30 mouse cellular contexts compared by ENCODE assay signal in the genomic region with DNA sequence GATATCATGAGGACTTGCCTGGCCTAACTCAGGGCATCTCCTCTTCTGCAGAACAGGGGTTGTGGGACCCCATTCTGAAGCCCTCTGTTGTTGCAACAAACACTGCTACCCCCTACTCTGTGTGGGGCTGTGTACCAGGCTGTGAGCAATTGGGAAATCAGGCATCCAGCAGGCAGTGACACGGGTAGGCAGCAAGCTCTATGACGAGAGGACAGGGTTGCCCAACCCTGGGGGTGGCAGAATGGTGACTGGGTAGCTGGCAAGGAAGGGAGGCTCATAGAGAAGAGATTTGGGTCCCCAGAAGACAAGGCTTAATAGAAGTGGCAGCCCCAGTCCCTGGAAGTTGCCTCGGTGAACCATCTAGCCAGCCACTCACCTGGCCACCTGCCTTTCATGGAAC. TPM values are rescaled to one million over a fixed set of nuclear protein-coding genes. Genes with fewer than 3 reads are reported as not detected.
DNase-seq lines count a peak whose midpoint lies in the region; ATAC-seq and TF ChIP-seq lines count a peak whose summit lies in the region.
"Had no signal": no experiment of that assay in that cellular context is flagged by ENCODE, and none has a peak within 500 bp of the region (broad histone marks: within the 10 kb centered on the region; RNA-seq: fewer than 3 reads in every experiment).

No protein-coding gene starts in this region.

- WGBS in kidney, adult 2 months = 68% methylated on average over 3 of the region's 3 CpGs
- WGBS in midbrain, embryonic 10.5 days = 87% methylated on average over 3 of the region's 3 CpGs
- 75% methylated on average over 3 of the region's 3 CpGs for WGBS in midbrain, embryonic 16.5 days

- H3K4me2 ChIP-seq in midbrain, embryonic 16.5 days (ENCODE audit: low read length) = no peak overlapping the region
- H3K4me2 ChIP-seq: embryonic facial prominence, embryonic 13.5 days; forebrain, embryonic 12.5 days; forebrain, embryonic 15.5 days; heart, embryonic 15.5 days; hindbrain, embryonic 14.5 days had no signal

- H3K9me3 ChIP-seq in midbrain, embryonic 10.5 days (replicated peaks) = no peaks in the 10 kb centered on the region
- H3K9me3 ChIP-seq in midbrain, embryonic 16.5 days (replicated peaks; ENCODE audit: control insufficient read depth, low read length, poor library complexity, severe bottlenecking) = no peaks in the 10 kb centered on the region
- H3K9me3 ChIP-seq: embryonic facial prominence, embryonic 10.5 days; embryonic facial prominence, embryonic 13.5 days; forebrain, embryonic 12.5 days; forebrain, embryonic 15.5 days; heart, embryonic 12.5 days; heart, embryonic 15.5 days; hindbrain, embryonic 10.5 days had no signal

- peaks cover 40% of the 10 kb centered on the region for H3K4me1 ChIP-seq in kidney, adult 2 months (ENCODE audit: control insufficient read depth, insufficient read depth, low read length)
- no peaks in the 10 kb centered on the region; the same call in 1 of the 2 replicates for H3K4me1 ChIP-seq in midbrain, embryonic 10.5 days
- H3K4me1 ChIP-seq in midbrain, embryonic 16.5 days (ENCODE audit: control insufficient read depth, insufficient read depth, low read length) = no peaks in the 10 kb centered on the region
- H3K4me1 ChIP-seq: forebrain, embryonic 12.5 days; forebrain, embryonic 15.5 days had no signal

- peaks cover 1% of the 10 kb centered on the region; the same call in 1 of the 2 replicates for H3K36me3 ChIP-seq in kidney, adult 2 months (ENCODE audit: control insufficient read depth, insufficient read depth, low read length)
- no peaks in the 10 kb centered on the region for H3K36me3 ChIP-seq in midbrain, embryonic 10.5 days
- no peaks in the 10 kb centered on the region for H3K36me3 ChIP-seq in midbrain, embryonic 16.5 days (ENCODE audit: control insufficient read depth, insufficient read depth, low read length)
- H3K36me3 ChIP-seq: embryonic facial prominence, embryonic 10.5 days; embryonic facial prominence, embryonic 13.5 days; forebrain, embryonic 12.5 days; forebrain, embryonic 15.5 days; heart, embryonic 12.5 days; heart, embryonic 15.5 days; hindbrain, embryonic 10.5 days had no signal

- no peak overlapping the region for H3K9ac ChIP-seq in midbrain, embryonic 16.5 days (ENCODE audit: low read depth, low read length)
- H3K9ac ChIP-seq: embryonic facial prominence, embryonic 13.5 days; forebrain, embryonic 12.5 days; forebrain, embryonic 15.5 days; heart, embryonic 12.5 days; heart, embryonic 15.5 days; hindbrain, embryonic 14.5 days had no signal

- no peak for ATAC-seq in midbrain, embryonic 16.5 days
- ATAC-seq in granulocyte monocyte progenitor cell, adult 5-6 weeks (replicated peaks; ENCODE audit: poor library complexity, severe bottlenecking) = peak; percentile 42
- ATAC-seq: CD4-positive, CD25-positive, alpha-beta regulatory T cell, adult 4 months; forebrain, embryonic 15.5 days; hindbrain, postnatal 0 days had no signal

- no peak for TF ChIP-seq CTCF in kidney, adult 2 months (conservative IDR thresholded peaks at IDR 0.05; ENCODE audit: insufficient read depth, insufficient read length, low read depth, low read length)

- no peak for TF ChIP-seq POLR2A in kidney, adult 2 months (IDR thresholded peaks at IDR 0.05; ENCODE audit: low read depth, low read length)

- peak overlapping the region; percentile 21; the same call in 1 of the 2 replicates for H3K27ac ChIP-seq in kidney, adult 2 months (ENCODE audit: insufficient read depth, low read depth, low read length)
- 0 out of 2 replicates have a peak overlapping the region, but pooled peaks have one; percentile 23 for H3K27ac ChIP-seq in midbrain, embryonic 10.5 days (replicated peaks)
- H3K27ac ChIP-seq in midbrain, embryonic 16.5 days (ENCODE audit: low read length) = no peak overlapping the region
- H3K27ac ChIP-seq: embryonic facial prominence, embryonic 10.5 days; embryonic facial prominence, embryonic 13.5 days; forebrain, embryonic 12.5 days; forebrain, embryonic 15.5 days; heart, embryonic 15.5 days; hindbrain, embryonic 10.5 days; hindbrain, embryonic 14.5 days; hindbrain, postnatal 0 days had no signal

- H3K4me3 ChIP-seq in kidney, adult 2 months (ENCODE audit: insufficient read depth, low read depth, low read length) = no peak overlapping the region
- no peak overlapping the region for H3K4me3 ChIP-seq in midbrain, embryonic 10.5 days
- H3K4me3 ChIP-seq in midbrain, embryonic 16.5 days (ENCODE audit: low read depth, low read length) = no peak overlapping the region
- H3K4me3 ChIP-seq: embryonic facial prominence, embryonic 10.5 days; embryonic facial prominence, embryonic 13.5 days; erythroblast, embryonic 14.5 days; forebrain, embryonic 12.5 days; forebrain, embryonic 15.5 days; heart, embryonic 12.5 days; heart, embryonic 15.5 days; hindbrain, embryonic 10.5 days had no signal

- no peak for DNase-seq in kidney, adult 2 months
- DNase-seq in kidney, adult 11 months = no peak
- no peak for DNase-seq in midbrain, embryonic 10.5 days (ENCODE audit: low spot score)
- no peak for DNase-seq in layer of hippocampus, adult 8-10 months (ENCODE audit: low spot score in 2 of 2)
- no peak for DNase-seq in thymus, postnatal 25 days
- DNase-seq: adrenal gland, adult 8-10 months; adrenal gland, postnatal 36 days; cerebellum, adult 11-12 months; cerebellum, adult 8-10 months; cerebellum, postnatal 10 days; cerebellum, postnatal 36 days; embryo, embryonic 11 days; gastrocnemius, postnatal 10 days; heart, adult 18-20 months; heart, postnatal 10 days; heart, postnatal 36 days had no signal

- no peaks in the 10 kb centered on the region for H3K27me3 ChIP-seq in kidney, adult 2 months (replicated peaks; ENCODE audit: control insufficient read depth, insufficient read depth, low read length)
- H3K27me3 ChIP-seq in midbrain, embryonic 10.5 days (ENCODE audit: low read depth, poor library complexity, severe bottlenecking) = no peaks in the 10 kb centered on the region
- H3K27me3 ChIP-seq in midbrain, embryonic 16.5 days (ENCODE audit: control insufficient read depth, insufficient read depth, low read depth, low read length) = no peaks in the 10 kb centered on the region
- H3K27me3 ChIP-seq: embryonic facial prominence, embryonic 13.5 days; forebrain, embryonic 12.5 days; forebrain, embryonic 15.5 days; heart, embryonic 12.5 days; heart, embryonic 15.5 days had no signal

RNA-seq across cellular contexts. Expression of gene Sh3tc1, which starts 13.9 kb away (rescaled TPM):
- polyA plus RNA-seq in kidney, adult 2 months (2012; rRNA removed) = 35.1 and 40.1 TPM in 2 replicates
- 3.6 and 3.8 TPM in 2 replicates for polyA plus RNA-seq in midbrain, embryonic 10.5 days (2016; fragmentation: Nextera tagmentation; extraction: Ambion mirVana)
- polyA plus RNA-seq in midbrain, embryonic 16.5 days (2015; fragmentation: Nextera tagmentation; extraction: Ambion mirVana) = 1.8 and 3.2 TPM in 2 replicates
- 3.9 and 26.5 TPM in 2 replicates for total RNA-seq in granulocyte monocyte progenitor cell, adult 5-6 weeks (2014; fragmentation: Nextera tagmentation)
- 3.9 and 5.1 TPM in 2 replicates for total RNA-seq in granulocyte monocyte progenitor cell, adult 5-6 weeks (2017)
- total RNA-seq in layer of hippocampus, adult 8-10 months (2022) = 1 to 10 TPM; 1.9 to 3.8 (median 3.1) TPM
- total RNA-seq: MEL had no signal

RNA-seq across cellular contexts. Expression of gene Ablim2, which starts 31.8 kb away (rescaled TPM):
- polyA plus RNA-seq in kidney, adult 2 months (2012; rRNA removed) = 5.8 and 7.5 TPM in 2 replicates
- 0.62 and 0.84 TPM in 2 replicates for polyA plus RNA-seq in midbrain, embryonic 10.5 days (2016; fragmentation: Nextera tagmentation; extraction: Ambion mirVana)
- 29.4 and 36.2 TPM in 2 replicates for polyA plus RNA-seq in midbrain, embryonic 16.5 days (2015; fragmentation: Nextera tagmentation; extraction: Ambion mirVana)
- 1.6 TPM in 1 of 2 replicates, not detected in the other for total RNA-seq in granulocyte monocyte progenitor cell, adult 5-6 weeks (2014; fragmentation: Nextera tagmentation)
- 0.22 TPM in 1 of 2 replicates, not detected in the other for total RNA-seq in granulocyte monocyte progenitor cell, adult 5-6 weeks (2017)
- total RNA-seq in layer of hippocampus, adult 8-10 months (2022) = 100 to 1,000 TPM; 114 to 158 (median 135) TPM
- total RNA-seq: MEL had no signal
- polyA plus RNA-seq: erythroblast, embryonic 14.5 days had no signal

RNA-seq across cellular contexts. Expression of gene Htra3, which starts 46.3 kb away (rescaled TPM):
- polyA plus RNA-seq in kidney, adult 2 months (2012; rRNA removed) = 9.8 and 12.4 TPM in 2 replicates
- polyA plus RNA-seq in midbrain, embryonic 10.5 days (2016; fragmentation: Nextera tagmentation; extraction: Ambion mirVana) = 5.2 and 7.6 TPM in 2 replicates
- 15.1 and 15.7 TPM in 2 replicates for polyA plus RNA-seq in midbrain, embryonic 16.5 days (2015; fragmentation: Nextera tagmentation; extraction: Ambion mirVana)
- total RNA-seq in granulocyte monocyte progenitor cell, adult 5-6 weeks (2014; fragmentation: Nextera tagmentation) = not detected in 2 replicates
- not detected in 2 replicates for total RNA-seq in granulocyte monocyte progenitor cell, adult 5-6 weeks (2017)
- 10 to 100 TPM in 1 of 4 experiments, 1 to 10 TPM in 3; 4.8 to 11.1 (median 8.9) TPM for total RNA-seq in layer of hippocampus, adult 8-10 months (2022)
- total RNA-seq: MEL had no signal
- polyA plus RNA-seq: CD4-positive, CD25-positive, alpha-beta regulatory T cell, adult 4 months; erythroblast, embryonic 14.5 days had no signal
